Mouse (Mus musculus) left cerebral cortex, adult 8-10 months (tissue): ENCODE data around the gene Pgs1. TPM values are rescaled to one million over a fixed set of nuclear protein-coding genes. Genes with fewer than 3 reads are reported as not detected.

ENCODE experiments used
- DNase-seq, 2 experiments: peaks; one replicate each; pipeline ENCODE4 v3.0.0; 2022; ENCODE audit warnings: low spot score in 2 of 2
- microRNA-seq, 2 experiments: library from miRNA; unstranded; fragments of <30 nt; microRNA quantifications; one replicate each; pipeline ENCODE4 v1.2.0; 2022
- total RNA-seq, 4 experiments: library from RNA; stranded (reverse); gene quantifications; 2 replicates each; pipeline ENCODE4 v1.2.4; 2022

The Pgs1 gene
- total RNA-seq, 4 experiments from 2014 or later, result 77.9 to 92.4 (median 82.4) TPM

DNA sequence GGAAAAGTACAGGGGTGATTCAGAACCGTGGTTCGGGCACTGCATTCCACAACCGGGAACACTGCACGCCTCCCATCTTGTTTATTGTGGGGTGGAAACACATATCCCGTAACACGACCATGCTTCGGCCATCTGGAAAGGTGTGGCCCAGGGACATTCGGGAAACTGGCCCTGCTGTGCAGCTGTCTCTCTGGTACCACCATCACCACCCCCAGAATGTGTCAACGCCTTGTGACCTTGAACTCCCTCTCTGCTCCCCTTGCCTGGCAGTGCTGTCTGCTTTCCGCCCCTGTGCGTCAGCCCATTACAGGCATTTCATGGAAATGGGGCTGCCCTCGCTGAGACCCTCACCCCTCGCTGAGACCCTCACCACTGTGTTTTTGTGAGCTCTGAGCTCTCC lies 48.3 kb downstream of the Pgs1 start:
- no peak for DNase-seq

DNA sequence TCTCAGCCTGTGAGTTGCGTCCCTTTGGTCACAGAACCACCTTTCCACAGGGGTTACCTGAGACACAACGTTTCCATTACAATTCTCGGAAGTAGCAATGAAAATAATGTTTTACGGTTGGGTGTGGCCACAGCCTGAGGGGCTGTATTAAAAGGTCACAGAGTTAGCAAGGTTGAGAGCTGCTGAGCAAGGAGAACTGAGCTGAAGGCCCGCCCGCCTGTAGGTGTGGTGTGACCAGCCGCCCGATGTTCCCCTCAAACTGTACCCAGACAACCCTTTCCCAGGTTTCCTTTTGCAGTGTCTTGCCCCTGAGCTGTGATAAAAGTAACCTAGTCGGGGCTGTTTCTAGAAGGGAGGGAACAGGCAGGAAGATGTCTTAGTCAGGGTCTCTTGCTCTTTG lies 49.0 kb downstream of the Pgs1 start:
- no peak for DNase-seq

DNA sequence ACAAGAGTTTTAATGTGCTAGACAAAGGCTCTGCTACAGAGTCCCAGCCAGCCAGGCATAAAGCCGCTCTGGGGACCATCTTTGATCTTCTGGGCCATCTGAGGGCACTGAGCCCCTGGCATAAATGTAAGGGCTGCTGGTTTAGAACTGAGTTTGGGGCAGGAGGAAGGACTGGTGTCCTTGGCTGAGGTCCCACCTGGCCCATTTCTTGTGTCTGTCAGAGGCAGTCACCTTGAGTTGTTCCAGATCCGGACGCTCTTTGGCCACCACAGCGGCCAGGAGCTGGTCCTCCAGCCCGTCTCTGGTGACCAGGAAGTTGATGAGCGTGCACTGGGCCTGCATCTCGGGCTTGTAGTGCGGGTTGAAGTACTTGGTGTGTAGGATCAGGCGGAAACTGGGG lies 56.7 kb downstream of the Pgs1 start:
- no peak for DNase-seq

DNA sequence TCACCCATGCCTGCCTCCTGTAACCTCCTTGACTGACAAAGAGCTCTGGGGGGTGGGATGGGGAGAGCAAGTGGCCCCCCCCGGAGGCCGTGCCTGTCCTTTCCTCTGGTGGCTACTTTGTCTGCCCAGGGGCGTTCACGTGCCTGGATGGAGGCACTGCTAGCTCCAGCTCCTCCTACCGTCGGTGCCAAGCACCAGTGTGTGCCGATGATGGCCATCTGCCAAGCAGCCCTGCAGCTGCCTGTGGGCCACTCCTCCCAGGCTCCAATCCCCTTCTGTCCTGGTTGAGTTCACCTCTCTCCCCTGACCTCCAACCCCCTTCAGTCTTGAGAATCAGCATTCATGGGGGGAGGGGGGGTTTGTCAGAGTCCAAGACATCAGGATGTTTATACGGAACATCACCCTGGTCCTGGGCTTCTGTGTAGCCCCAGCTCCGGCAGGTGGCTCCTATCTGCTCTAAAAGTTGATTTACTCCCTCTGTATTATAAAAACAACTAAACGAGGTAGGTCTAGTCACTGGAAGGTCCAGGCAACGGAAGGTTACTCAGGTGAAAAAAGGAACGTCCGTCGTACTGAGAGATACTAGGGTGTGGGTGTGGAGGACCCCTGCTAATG lies 57.3 kb downstream of the Pgs1 start:
- DNase-seq, result peak in 1 of 2 experiments; percentile 73

DNA sequence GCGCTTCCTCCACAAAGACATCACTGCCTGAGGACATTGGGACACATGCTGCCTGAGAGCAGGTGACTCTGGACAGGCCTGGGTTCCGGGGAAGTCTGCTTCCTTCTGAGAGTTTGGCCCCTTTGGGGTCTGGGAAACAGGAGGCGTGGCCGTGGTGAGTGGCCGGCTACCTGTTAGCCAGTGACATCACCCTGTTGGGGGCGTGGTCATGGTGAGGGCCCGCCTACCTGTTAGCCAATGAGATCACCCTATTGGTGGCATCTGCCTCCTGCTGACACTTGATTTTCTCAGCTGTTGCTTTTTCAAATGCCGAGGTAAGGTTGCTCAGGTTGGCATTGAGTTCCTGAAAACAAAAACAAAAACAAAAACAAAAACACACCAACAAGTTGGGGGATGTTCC lies 63.5 kb downstream of the Pgs1 start:
- DNase-seq, result no peak

DNA sequence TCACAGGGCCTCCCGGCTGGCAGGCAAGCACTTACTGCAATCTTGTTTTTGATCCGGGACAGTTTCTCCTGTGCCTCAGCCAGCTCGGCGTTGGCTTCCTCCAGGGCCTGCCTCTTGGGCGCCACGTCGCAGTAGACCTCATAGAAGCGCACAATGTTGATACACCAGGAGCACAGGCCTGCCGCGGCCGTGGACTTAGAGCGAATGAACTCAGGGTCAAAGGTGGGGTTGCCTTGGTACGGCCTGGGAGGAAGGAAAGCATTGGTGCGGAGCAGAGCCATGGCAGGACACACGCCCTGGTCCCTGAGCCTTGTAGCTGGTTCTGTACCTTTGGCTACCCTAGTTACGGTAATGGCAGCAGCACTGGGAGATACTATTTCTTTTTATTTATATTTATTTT lies 64.1 kb downstream of the Pgs1 start:
- DNase-seq, result no peak

DNA sequence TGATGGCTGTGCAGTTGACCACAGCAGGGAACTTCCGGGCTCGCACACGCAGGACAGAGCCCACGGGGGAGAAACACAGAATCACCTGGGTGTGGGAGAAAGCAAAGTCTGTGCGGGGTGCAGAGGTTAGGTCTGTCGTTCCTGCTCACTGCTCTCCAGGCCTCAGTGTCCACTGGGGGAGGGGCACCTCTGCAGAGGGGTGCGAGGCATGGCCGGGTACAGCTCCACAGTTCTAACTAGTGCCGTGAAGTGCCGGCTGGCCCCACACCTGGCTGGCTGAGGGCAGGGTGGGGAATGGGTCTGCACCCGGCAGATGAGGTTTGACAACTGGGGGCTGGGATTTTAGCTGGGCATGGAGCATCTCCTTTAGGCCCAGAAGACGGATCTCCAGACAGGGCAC lies 72.3 kb downstream of the Pgs1 start:
- no peak for DNase-seq

DNA sequence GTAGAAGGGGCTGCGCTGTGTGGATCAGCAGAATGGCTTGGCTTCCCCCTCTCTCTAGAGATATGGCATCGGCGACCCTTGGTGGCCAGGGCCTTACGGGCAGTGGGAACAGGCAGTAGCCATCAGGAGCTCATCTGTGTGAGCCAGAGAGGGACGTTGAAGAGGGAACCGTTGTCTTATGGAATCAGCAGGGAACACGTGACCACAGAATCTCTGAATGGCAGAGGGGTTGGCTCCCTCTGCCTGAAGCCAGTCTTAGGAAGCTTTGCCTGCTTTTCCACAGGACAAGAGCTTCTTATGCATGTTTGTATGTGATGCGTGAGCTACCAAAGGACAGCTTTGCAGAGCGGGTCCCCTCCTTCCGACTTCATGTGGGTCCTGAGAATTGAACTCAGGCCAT lies 72.8 kb downstream of the Pgs1 start:
- no peak for DNase-seq

DNA sequence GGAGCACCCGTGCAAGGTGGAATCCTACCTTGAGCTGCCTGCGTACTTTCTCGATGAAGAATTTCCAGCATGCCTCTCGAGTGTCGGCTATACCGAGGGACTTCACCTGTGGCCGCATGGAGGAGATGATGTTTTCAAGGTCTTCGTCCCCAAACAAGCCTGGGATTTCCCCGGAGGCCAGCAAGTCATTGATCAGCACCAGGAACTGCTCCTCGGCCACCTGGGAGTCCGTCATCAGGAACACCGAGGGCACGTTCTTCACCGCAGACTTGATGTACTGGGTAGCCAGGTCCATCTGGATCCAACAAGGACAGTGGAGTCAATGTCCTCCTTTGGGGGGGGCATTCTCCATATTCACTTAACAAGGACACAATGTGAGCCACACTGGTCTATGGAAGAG lies 73.9 kb downstream of the Pgs1 start:
- no peak for DNase-seq

DNA sequence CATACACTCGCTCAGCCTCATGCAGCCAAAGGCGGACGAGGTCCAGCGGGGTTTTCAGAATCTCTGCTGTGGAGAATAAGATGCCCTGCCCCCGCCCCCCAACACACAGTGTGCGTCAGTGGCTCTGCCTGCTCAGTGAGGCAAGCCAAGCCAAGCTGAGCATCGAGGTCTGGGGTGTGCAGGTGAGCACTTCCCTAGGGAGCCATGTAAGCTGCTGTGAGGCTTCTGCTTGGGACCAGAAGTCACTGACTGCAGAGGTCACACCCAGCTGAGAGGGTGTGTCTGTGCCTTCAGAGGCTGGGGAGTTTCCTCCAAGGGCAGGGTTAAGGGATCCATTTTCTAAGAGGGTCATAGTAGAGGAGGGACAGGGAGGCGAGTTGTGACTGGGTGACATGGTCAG lies 81.5 kb downstream of the Pgs1 start:
- no peak for DNase-seq

DNA sequence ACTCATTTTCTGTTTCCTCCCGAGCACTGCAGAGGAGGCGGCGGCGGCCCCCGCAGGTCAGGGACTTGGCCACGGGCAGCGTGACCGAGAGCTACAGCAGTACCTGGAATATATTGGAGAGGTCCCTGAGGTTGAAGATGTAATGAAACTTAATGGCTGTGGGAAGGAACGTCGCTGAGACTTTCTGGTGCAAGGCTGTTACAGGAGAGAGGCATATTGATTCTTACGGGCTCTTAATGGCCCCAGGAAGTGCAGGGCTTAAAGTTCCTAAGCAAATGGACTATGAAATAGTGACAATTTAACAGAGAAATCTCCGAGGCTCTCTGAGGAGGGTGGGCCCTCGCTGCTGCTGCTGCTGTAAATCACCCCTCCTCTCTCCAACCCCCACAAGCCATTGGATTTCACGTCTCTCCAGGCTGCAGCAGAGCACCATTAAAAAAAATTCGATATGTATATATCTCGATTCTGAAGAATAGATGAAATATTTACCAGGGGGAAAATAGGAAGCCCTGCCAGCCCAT lies 82.8 kb downstream of the Pgs1 start:
- no peak for DNase-seq

DNA sequence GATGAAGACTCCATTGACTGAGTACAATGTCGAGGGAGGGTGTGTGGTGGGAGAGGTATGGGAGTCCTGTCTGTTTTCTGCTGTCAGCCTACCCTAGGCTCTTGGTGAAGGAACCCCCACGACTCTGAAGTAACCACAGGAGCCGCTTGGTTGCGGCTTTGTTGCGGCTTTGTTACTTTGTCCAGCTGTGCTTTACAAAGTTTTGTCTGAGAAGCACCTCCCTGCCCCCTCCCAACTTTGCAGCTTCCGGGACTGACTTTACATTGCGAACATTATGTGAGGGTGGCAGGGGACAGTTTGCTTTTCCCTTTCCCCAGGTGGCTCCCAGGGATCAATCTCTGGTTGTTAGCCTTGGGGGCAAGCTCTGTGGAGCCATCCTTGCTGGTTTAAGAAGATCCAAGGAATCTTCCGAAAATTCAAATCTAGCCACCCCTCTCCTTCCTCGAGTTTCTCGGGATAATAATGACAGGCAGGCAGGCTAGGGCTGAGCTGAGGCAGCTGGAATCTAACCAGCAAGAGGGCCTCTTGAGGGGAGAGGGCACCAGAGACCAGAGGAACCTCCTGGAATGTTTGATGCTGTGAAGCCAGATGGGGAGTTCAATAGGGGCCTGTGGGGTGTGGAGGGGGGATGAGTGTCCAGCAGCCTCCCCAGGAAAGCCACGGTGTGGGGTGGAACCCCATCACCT lies 85.3 kb downstream of the Pgs1 start:
- DNase-seq, result no peak

Small RNA genes lying within 50 kb of the gene (microRNA-seq; reads per million reads assigned to microRNA genes)
- gene Mir6933, result 0.44 to 0.63 reads per million in 2 experiments

Other genes with a start within 250 kb of the Pgs1 start
- 1 to 10 TPM in 2 of 4 experiments, under 1 TPM in 2; 0.50 to 1.3 (median 0.83) TPM for gene Tmc8, start 204.2 kb upstream of the Pgs1 start, total RNA-seq
- 10 to 100 TPM; 10.2 to 12.3 (median 11.4) TPM for gene Tmc6, start 204.1 kb upstream of the Pgs1 start, total RNA-seq
- gene 6030468B19Rik, start 188.6 kb upstream of the Pgs1 start, total RNA-seq, result under 1 TPM in 1 of 4 experiments, not detected in 3; 0.34 TPM
- 1 to 10 TPM in 3 of 4 experiments, under 1 TPM in 1; 0.91 to 3.0 (median 1.8) TPM for gene Gm20708, start 176.6 kb upstream of the Pgs1 start, total RNA-seq
- 10 to 100 TPM; 12.2 to 23.8 (median 17.1) TPM for gene Syngr2, start 176.6 kb upstream of the Pgs1 start, total RNA-seq
- gene Afmid, start 160.4 kb upstream of the Pgs1 start, total RNA-seq, result 1 to 10 TPM; 4.2 to 9.0 (median 7.1) TPM
- gene Tk1, start 160.2 kb upstream of the Pgs1 start, total RNA-seq, result 1 to 10 TPM in 3 of 4 experiments, under 1 TPM in 1; 0.52 to 1.7 (median 1.2) TPM
- 1 to 10 TPM in 1 of 4 experiments, under 1 TPM in 3; 0.14 to 1.3 (median 0.72) TPM for gene Birc5, start 137.0 kb upstream of the Pgs1 start, total RNA-seq
- under 1 TPM in 2 of 4 experiments, not detected in 2; 0.21 to 0.37 TPM for gene Tmem235, start 125.5 kb upstream of the Pgs1 start, total RNA-seq
- gene Tha1, start 112.8 kb upstream of the Pgs1 start, total RNA-seq, result 1 to 10 TPM; 3.6 to 9.2 (median 5.8) TPM
- 1 to 10 TPM; 3.1 to 7.5 (median 3.6) TPM for gene Socs3, start 16.2 kb upstream of the Pgs1 start, total RNA-seq
- under 1 TPM; 0.07 to 0.34 (median 0.13) TPM for gene Dnah17, start 144.3 kb downstream of the Pgs1 start, total RNA-seq